Mouse (Mus musculus): ENCODE measurements around the gene Xpnpep1. TPM values are rescaled to one million over a fixed set of nuclear protein-coding genes. Genes with fewer than 3 reads are reported as not detected.

Gene Xpnpep1
- polyA plus RNA-seq (2014; fragmentation: Nextera tagmentation; extraction: Ambion mirVana): 148 and 169 TPM in 2 replicates

- Histone ChIP-seq H3K9me3 (ENCODE audit: control insufficient read depth, low read length) (no peaks in the 10 kb centered on the region), H3K27me3 (replicated peaks; ENCODE audit: control insufficient read depth, insufficient read depth, low read length) (no peaks in the 10 kb centered on the region), H3K36me3 (ENCODE audit: control insufficient read depth, insufficient read depth, low read length) (no peaks in the 10 kb centered on the region), H3K9ac (ENCODE audit: low read depth, low read length) (peak within 1 kb of the TSS; percentile 46), H3K27ac (replicated peaks; ENCODE audit: low read depth, low read length) (peak within 1 kb of the TSS; percentile 77), H3K4me3 (ENCODE audit: low read depth, low read length) (peak within 1 kb of the TSS; percentile 97), H3K4me2 (ENCODE audit: low read depth, low read length) (peak within 1 kb of the TSS; percentile 79), H3K4me1 (ENCODE audit: control insufficient read depth, insufficient read depth, low read length) (peaks cover 24% of the 10 kb centered on the region)
- 69% methylated on average over 23 of the region's 23 CpGs for WGBS
- DNase-seq (ENCODE audit: low spot score) (peak; percentile 50), ATAC-seq (ENCODE audit: low read depth) (no peak)
Measured at GRCm38 (mm10) chr19:53040164-53041132, at the start of gene Xpnpep1. Gene Xpnpep1, minus strand, starts transcription at chr19:53040214.

GRCm38 (mm10) chr19:53087268-53088143 lies 47.5 kb upstream of the Xpnpep1 start:
- H3K9me3 ChIP-seq (ENCODE audit: control insufficient read depth, low read length): 0 out of 2 replicates have a peak, but pooled peaks cover 5% of the 10 kb centered on the region
- 16% methylated on average over 25 of the region's 25 CpGs for WGBS
- no peaks in the 10 kb centered on the region for H3K36me3 ChIP-seq (ENCODE audit: control insufficient read depth, insufficient read depth, low read length)
- H3K9ac ChIP-seq (ENCODE audit: low read depth, low read length): 0 out of 2 replicates have a peak overlapping the region, but pooled peaks have one; percentile 2
- H3K4me2 ChIP-seq (ENCODE audit: low read depth, low read length): peak overlapping the region; percentile 40
- peaks cover 28% of the 10 kb centered on the region for H3K4me1 ChIP-seq (ENCODE audit: control insufficient read depth, insufficient read depth, low read length)
- no peak overlapping the region for H3K4me3 ChIP-seq (ENCODE audit: low read depth, low read length)
- ATAC-seq (ENCODE audit: low read depth) (0 out of 2 replicates have a peak, but pooled peaks have one; percentile 16), DNase-seq (ENCODE audit: low spot score) (no peak)
- H3K27ac ChIP-seq (replicated peaks; ENCODE audit: low read depth, low read length): peak overlapping the region; percentile 73
- H3K27me3 ChIP-seq (replicated peaks; ENCODE audit: control insufficient read depth, insufficient read depth, low read length): no peaks in the 10 kb centered on the region

DNA sequence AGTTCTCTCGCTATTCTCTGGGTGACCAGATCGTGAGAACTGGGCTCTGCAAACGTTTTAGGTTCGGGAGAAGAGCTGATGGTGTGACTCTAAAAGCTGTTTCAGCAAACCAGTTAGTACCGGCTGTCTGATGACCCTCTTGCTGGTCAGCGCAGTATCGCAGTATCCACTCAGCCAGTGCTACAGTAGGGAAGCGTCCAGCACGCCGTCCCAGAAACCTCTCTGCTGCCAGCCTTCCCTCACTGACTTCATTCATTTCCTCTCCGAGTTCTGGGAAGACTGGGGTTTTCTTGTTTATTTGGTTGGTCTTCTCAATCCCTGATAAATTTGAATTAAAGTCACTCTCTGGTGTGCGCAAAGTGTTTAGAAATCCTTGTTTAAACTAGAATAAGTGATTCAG lies 46.8 kb upstream of the Xpnpep1 start:
- Histone ChIP-seq H3K36me3 (ENCODE audit: control insufficient read depth, insufficient read depth, low read length) (no peaks in the 10 kb centered on the region), H3K27ac (replicated peaks; ENCODE audit: low read depth, low read length) (peak overlapping the region; percentile 73), H3K4me3 (ENCODE audit: low read depth, low read length) (no peak overlapping the region), H3K9me3 (ENCODE audit: control insufficient read depth, low read length) (0 out of 2 replicates have a peak, but pooled peaks cover 5% of the 10 kb centered on the region), H3K4me2 (ENCODE audit: low read depth, low read length) (peak overlapping the region; percentile 40; the same call in 1 of the 2 replicates), H3K4me1 (ENCODE audit: control insufficient read depth, insufficient read depth, low read length) (peaks cover 29% of the 10 kb centered on the region), H3K27me3 (replicated peaks; ENCODE audit: control insufficient read depth, insufficient read depth, low read length) (no peaks in the 10 kb centered on the region), H3K9ac (ENCODE audit: low read depth, low read length) (0 out of 2 replicates have a peak overlapping the region, but pooled peaks have one; percentile 2)
- ATAC-seq (ENCODE audit: low read depth): no peak
- no peak for DNase-seq (ENCODE audit: low spot score)
- 44% methylated on average over 12 of the region's 12 CpGs for WGBS

DNA sequence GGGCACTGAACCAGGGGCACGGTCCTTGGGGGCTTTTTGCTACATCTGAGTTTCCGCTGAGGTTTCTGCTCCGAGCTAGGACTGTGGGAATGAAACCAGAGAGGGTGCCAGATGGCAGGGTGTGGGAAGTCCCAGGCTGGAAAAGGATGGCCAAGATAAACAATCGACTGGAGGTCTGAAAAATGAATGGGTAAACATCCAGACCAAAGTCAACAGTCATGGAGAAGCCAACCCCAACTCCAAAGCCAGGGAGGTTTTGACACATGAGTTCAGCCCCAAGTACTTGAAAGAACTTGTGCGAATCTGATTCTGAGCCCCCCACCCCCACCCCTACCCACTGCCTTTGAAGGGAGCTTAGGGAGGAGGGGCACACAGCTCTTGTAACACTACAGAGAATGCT lies 44.7 kb upstream of the Xpnpep1 start:
- no peaks in the 10 kb centered on the region for H3K27me3 ChIP-seq (replicated peaks; ENCODE audit: control insufficient read depth, insufficient read depth, low read length)
- no peak overlapping the region for H3K9ac ChIP-seq (ENCODE audit: low read depth, low read length)
- no peak overlapping the region for H3K4me2 ChIP-seq (ENCODE audit: low read depth, low read length)
- 24% methylated on average over 5 of the region's 5 CpGs for WGBS
- peaks cover 40% of the 10 kb centered on the region for H3K4me1 ChIP-seq (ENCODE audit: control insufficient read depth, insufficient read depth, low read length)
- peak; percentile 91 for DNase-seq (ENCODE audit: low spot score)
- H3K27ac ChIP-seq (replicated peaks; ENCODE audit: low read depth, low read length): peak overlapping the region; percentile 22; the same call in 1 of the 2 replicates
- no peaks in the 10 kb centered on the region for H3K36me3 ChIP-seq (ENCODE audit: control insufficient read depth, insufficient read depth, low read length)
- ATAC-seq (ENCODE audit: low read depth): peak; percentile 85
- H3K4me3 ChIP-seq (ENCODE audit: low read depth, low read length): no peak overlapping the region
- H3K9me3 ChIP-seq (ENCODE audit: control insufficient read depth, low read length): 0 out of 2 replicates have a peak, but pooled peaks cover 5% of the 10 kb centered on the region

- WGBS: 82% methylated on average over 8 of the region's 8 CpGs
- no peak overlapping the region for H3K4me3 ChIP-seq (ENCODE audit: low read depth, low read length)
- H3K27me3 ChIP-seq (replicated peaks; ENCODE audit: control insufficient read depth, insufficient read depth, low read length): no peaks in the 10 kb centered on the region
- H3K4me2 ChIP-seq (ENCODE audit: low read depth, low read length): no peak overlapping the region
- H3K9ac ChIP-seq (ENCODE audit: low read depth, low read length): no peak overlapping the region
- no peak overlapping the region for H3K27ac ChIP-seq (replicated peaks; ENCODE audit: low read depth, low read length)
- no peaks in the 10 kb centered on the region for H3K36me3 ChIP-seq (ENCODE audit: control insufficient read depth, insufficient read depth, low read length)
- 0 out of 2 replicates have a peak, but pooled peaks cover 5% of the 10 kb centered on the region for H3K9me3 ChIP-seq (ENCODE audit: control insufficient read depth, low read length)
- DNase-seq (ENCODE audit: low spot score): no peak
- no peak for ATAC-seq (ENCODE audit: low read depth)
- H3K4me1 ChIP-seq (ENCODE audit: control insufficient read depth, insufficient read depth, low read length): peaks cover 42% of the 10 kb centered on the region
Measured at GRCm38 (mm10) chr19:53082862-53083261, 42.8 kb upstream of the Xpnpep1 start.

DNA sequence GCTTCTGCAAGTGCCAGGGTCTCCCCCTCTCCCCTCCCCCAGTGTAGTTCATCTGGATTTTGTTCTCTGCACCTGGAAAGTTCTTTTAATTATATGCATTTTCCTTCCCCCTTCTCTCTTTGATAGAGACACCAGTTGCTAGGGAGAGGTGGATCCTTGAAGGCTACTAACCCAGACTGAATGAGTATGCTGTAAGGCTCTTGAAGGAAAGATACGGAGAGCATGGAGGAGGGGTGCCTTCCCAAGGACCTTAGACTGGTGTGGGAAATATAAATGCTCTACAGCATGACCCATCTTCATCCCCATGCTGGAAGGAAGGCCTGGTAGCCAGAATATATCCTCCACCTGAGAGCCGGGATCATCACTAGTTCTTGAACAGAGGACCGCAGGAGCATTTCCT lies 41.3 kb upstream of the Xpnpep1 start:
- H3K4me3 ChIP-seq (ENCODE audit: low read depth, low read length): no peak overlapping the region
- H3K9ac ChIP-seq (ENCODE audit: low read depth, low read length): no peak overlapping the region
- H3K27ac ChIP-seq (replicated peaks; ENCODE audit: low read depth, low read length): peak overlapping the region; percentile 39; the same call in 1 of the 2 replicates
- no peak for DNase-seq (ENCODE audit: low spot score)
- H3K9me3 ChIP-seq (ENCODE audit: control insufficient read depth, low read length): 0 out of 2 replicates have a peak, but pooled peaks cover 5% of the 10 kb centered on the region
- no peak for ATAC-seq (ENCODE audit: low read depth)
- H3K36me3 ChIP-seq (ENCODE audit: control insufficient read depth, insufficient read depth, low read length): no peaks in the 10 kb centered on the region
- H3K4me1 ChIP-seq (ENCODE audit: control insufficient read depth, insufficient read depth, low read length): peaks cover 40% of the 10 kb centered on the region
- no peak overlapping the region for H3K4me2 ChIP-seq (ENCODE audit: low read depth, low read length)
- H3K27me3 ChIP-seq (replicated peaks; ENCODE audit: control insufficient read depth, insufficient read depth, low read length): no peaks in the 10 kb centered on the region
- 68% methylated on average over 3 of the region's 3 CpGs for WGBS

DNA sequence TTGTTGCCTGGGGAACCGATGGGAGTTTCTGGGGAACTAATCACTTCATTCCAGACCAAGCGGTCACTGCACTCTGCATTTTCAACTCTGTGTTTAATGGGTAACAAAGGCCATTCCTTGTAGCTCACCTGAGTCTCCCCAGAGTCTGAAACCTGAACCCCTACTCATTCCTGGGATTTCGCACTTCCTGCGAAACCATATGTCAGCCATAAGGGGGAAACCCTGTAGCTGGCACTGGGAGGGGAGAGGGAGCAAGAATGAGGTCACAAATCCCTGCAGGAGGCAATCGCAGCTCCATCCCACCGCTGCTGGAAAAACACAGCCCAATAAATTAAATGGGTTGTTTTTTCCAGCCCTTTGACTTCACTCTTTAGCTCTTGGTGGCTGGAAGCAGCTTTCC lies 40.9 kb upstream of the Xpnpep1 start:
- no peak for DNase-seq (ENCODE audit: low spot score)
- 0 out of 2 replicates have a peak, but pooled peaks have one; percentile 13 for ATAC-seq (ENCODE audit: low read depth)
- Histone ChIP-seq H3K27ac (replicated peaks; ENCODE audit: low read depth, low read length) (peak overlapping the region; percentile 39; the same call in 1 of the 2 replicates), H3K9me3 (ENCODE audit: control insufficient read depth, low read length) (0 out of 2 replicates have a peak, but pooled peaks cover 5% of the 10 kb centered on the region), H3K9ac (ENCODE audit: low read depth, low read length) (no peak overlapping the region), H3K36me3 (ENCODE audit: control insufficient read depth, insufficient read depth, low read length) (no peaks in the 10 kb centered on the region), H3K27me3 (replicated peaks; ENCODE audit: control insufficient read depth, insufficient read depth, low read length) (no peaks in the 10 kb centered on the region), H3K4me3 (ENCODE audit: low read depth, low read length) (no peak overlapping the region), H3K4me2 (ENCODE audit: low read depth, low read length) (no peak overlapping the region), H3K4me1 (ENCODE audit: control insufficient read depth, insufficient read depth, low read length) (peaks cover 44% of the 10 kb centered on the region)
- 9% methylated on average over 6 of the region's 6 CpGs for WGBS

GRCm38 (mm10) chr19:53080487-53080886 lies 40.5 kb upstream of the Xpnpep1 start:
- peaks cover 47% of the 10 kb centered on the region for H3K4me1 ChIP-seq (ENCODE audit: control insufficient read depth, insufficient read depth, low read length)

More at GRCm38 (mm10) chr19:53080487-53080886, 40.5 kb upstream of the Xpnpep1 start:
- H3K9ac ChIP-seq (ENCODE audit: low read depth, low read length): no peak overlapping the region
- no peak overlapping the region for H3K4me3 ChIP-seq (ENCODE audit: low read depth, low read length)
- no peak overlapping the region; the same call in 1 of the 2 replicates for H3K27ac ChIP-seq (replicated peaks; ENCODE audit: low read depth, low read length)
- WGBS: 48% methylated on average over 3 of the region's 3 CpGs
- no peaks in the 10 kb centered on the region for H3K27me3 ChIP-seq (replicated peaks; ENCODE audit: control insufficient read depth, insufficient read depth, low read length)
- H3K36me3 ChIP-seq (ENCODE audit: control insufficient read depth, insufficient read depth, low read length): no peaks in the 10 kb centered on the region
- ATAC-seq (ENCODE audit: low read depth) (no peak), DNase-seq (ENCODE audit: low spot score) (no peak)
- H3K9me3 ChIP-seq (ENCODE audit: control insufficient read depth, low read length): 0 out of 2 replicates have a peak, but pooled peaks cover 5% of the 10 kb centered on the region
- no peak overlapping the region for H3K4me2 ChIP-seq (ENCODE audit: low read depth, low read length)

Data from embryonic facial prominence, embryonic 14.5 days (tissue).